Mouse (Mus musculus) C2C12 (cell line): ENCODE measurements around the gene Gcc1.

Experiments
- CEBPB ChIP-seq: IDR thresholded peaks from one replicate; pipeline ENCODE4 v1.6.1; 2011; ENCODE audit warnings: low read depth, mild to moderate bottlenecking, control low read depth, moderate library complexity
- CTCF ChIP-seq: IDR thresholded peaks from one replicate; pipeline ENCODE4 v1.5.1; 2011; ENCODE audit not compliant: control insufficient read depth, insufficient read depth, insufficient read length
- FOSL1 ChIP-seq: IDR thresholded peaks from one replicate; pipeline ENCODE4 v1.8.0; 2011; ENCODE audit warnings: mild to moderate bottlenecking, low read length; ENCODE audit not compliant: poor library complexity, insufficient read depth, severe bottlenecking
- MAX ChIP-seq: IDR thresholded peaks from one replicate; pipeline ENCODE4 v1.6.1; 2011; ENCODE audit warnings: mild to moderate bottlenecking, control low read depth
- MYOD1 ChIP-seq: IDR thresholded peaks from one replicate; pipeline ENCODE4 v1.6.1; 2011; ENCODE audit warnings: low read depth; ENCODE audit not compliant: control insufficient read depth, insufficient read length
- MYOG ChIP-seq: IDR thresholded peaks from one replicate; pipeline ENCODE4 v1.6.1; 2011; ENCODE audit not compliant: control insufficient read depth, insufficient read length; ENCODE audit errors: extremely low read depth
- USF1 ChIP-seq: IDR thresholded peaks from one replicate; pipeline ENCODE4 v1.6.1; 2011; ENCODE audit warnings: low read depth, mild to moderate bottlenecking, control low read depth, moderate library complexity

- no peak for TF ChIP-seq CTCF
- no peak for TF ChIP-seq FOSL1
- no peak for TF ChIP-seq USF1
- no peak for TF ChIP-seq MYOD1
- no peak for TF ChIP-seq CEBPB
- TF ChIP-seq MYOG: no peak
- TF ChIP-seq MAX: no peak
These were observed 7.8 kb downstream of the Gcc1 start for GRCm38 (mm10) chr6:28420361-28420760.
